ENCODE assay signal across 10 mouse cellular contexts in the genomic region with DNA sequence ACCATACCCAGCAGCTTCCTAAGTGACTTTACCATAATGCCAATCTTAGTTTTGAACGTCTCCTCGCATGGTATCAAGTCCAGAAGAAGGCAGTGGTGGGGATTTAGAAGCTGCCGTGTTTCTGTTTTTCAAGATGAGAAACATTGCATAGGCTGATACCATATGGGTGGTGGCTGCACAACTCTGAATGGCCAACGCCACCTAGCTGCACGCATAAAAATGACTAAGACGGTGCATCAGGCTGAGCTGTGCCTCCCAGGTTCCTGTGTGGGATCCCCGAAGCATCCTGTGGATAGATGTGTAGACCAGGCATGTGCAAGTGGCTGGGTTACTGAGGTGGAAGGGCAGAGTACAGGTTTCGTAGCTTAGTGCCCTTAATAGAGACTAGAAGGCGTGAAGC. TPM values are rescaled to one million over a fixed set of nuclear protein-coding genes. Genes with fewer than 3 reads are reported as not detected.
A peak's percentile ranks its signal among the peaks of the same experiment; 100 is the strongest.
DNase-seq lines count a peak whose midpoint lies in the region; ATAC-seq and TF ChIP-seq lines count a peak whose summit lies in the region.
"Had no signal": no experiment of that assay in that cellular context is flagged by ENCODE, and none has a peak within 500 bp of the region (broad histone marks: within the 10 kb centered on the region; RNA-seq: fewer than 3 reads in every experiment).

No protein-coding gene starts in this region.

- H3K4me2 ChIP-seq in forebrain, postnatal 0 days (ENCODE audit: low read depth) = no peak overlapping the region
- H3K4me2 ChIP-seq in forebrain, embryonic 13.5 days = no peak overlapping the region
- H3K4me2 ChIP-seq in lung, embryonic 16.5 days (ENCODE audit: low read depth, low read length) = no peak overlapping the region
- H3K4me2 ChIP-seq: limb, embryonic 13.5 days had no signal

- H3K4me3 ChIP-seq in forebrain, postnatal 0 days (ENCODE audit: low read depth, low read length) = no peak overlapping the region
- H3K4me3 ChIP-seq in forebrain, embryonic 13.5 days = no peak overlapping the region
- H3K4me3 ChIP-seq in lung, embryonic 16.5 days (ENCODE audit: low read length) = no peak overlapping the region
- H3K4me3 ChIP-seq in bone marrow, adult 2 months (replicated peaks; ENCODE audit: control insufficient read depth, low read depth, low read length) = no peak overlapping the region
- H3K4me3 ChIP-seq: limb, embryonic 13.5 days had no signal

- DNase-seq in forebrain, postnatal 0 days = peak; percentile 41
- DNase-seq in lung, postnatal 25 days (ENCODE audit: low spot score) = no peak
- DNase-seq in kidney, adult 8-10 months = no peak
- no peak for DNase-seq in right cerebral cortex, postnatal 10 days (ENCODE audit: low spot score in 2 of 2)

- H3K4me1 ChIP-seq in forebrain, postnatal 0 days (ENCODE audit: insufficient read depth) = no peaks in the 10 kb centered on the region
- H3K4me1 ChIP-seq in forebrain, embryonic 13.5 days = peaks cover 9% of the 10 kb centered on the region; the same call in 1 of the 2 replicates
- no peaks in the 10 kb centered on the region for H3K4me1 ChIP-seq in lung, embryonic 16.5 days (replicated peaks; ENCODE audit: control insufficient read depth, insufficient read depth, low read length)
- no peaks in the 10 kb centered on the region for H3K4me1 ChIP-seq in bone marrow, adult 2 months (ENCODE audit: control insufficient read depth, insufficient read depth, low read length)
- H3K4me1 ChIP-seq: limb, embryonic 13.5 days had no signal

- ATAC-seq in forebrain, postnatal 0 days = no peak
- no peak for ATAC-seq in forebrain, embryonic 13.5 days
- ATAC-seq in lung, embryonic 16.5 days (ENCODE audit: low read depth) = peak; percentile 52; the same call in 1 of the 2 replicates
- ATAC-seq in megakaryocyte progenitor cell, adult 5-6 weeks (replicated peaks; ENCODE audit: poor library complexity) = peak; percentile 86
- ATAC-seq: Patski had no signal

- no peak overlapping the region for H3K9ac ChIP-seq in forebrain, postnatal 0 days
- H3K9ac ChIP-seq in forebrain, embryonic 13.5 days = no peak overlapping the region
- no peak overlapping the region for H3K9ac ChIP-seq in lung, embryonic 16.5 days (ENCODE audit: low read length)
- H3K9ac ChIP-seq: limb, embryonic 13.5 days had no signal

- H3K36me3 ChIP-seq in forebrain, postnatal 0 days (ENCODE audit: insufficient read depth) = peaks cover 32% of the 10 kb centered on the region
- H3K36me3 ChIP-seq in forebrain, embryonic 13.5 days (ENCODE audit: poor library complexity, severe bottlenecking) = no peaks in the 10 kb centered on the region
- H3K36me3 ChIP-seq in lung, embryonic 16.5 days (ENCODE audit: control insufficient read depth, insufficient read depth, low read length) = no peaks in the 10 kb centered on the region

- TF ChIP-seq POLR2A in bone marrow, adult 2 months (IDR thresholded peaks at IDR 0.05; ENCODE audit: borderline replicate concordance, control insufficient read depth, low read depth, low read length) = no peak

- no peaks in the 10 kb centered on the region for H3K27me3 ChIP-seq in forebrain, postnatal 0 days (ENCODE audit: insufficient read depth, low read length)
- no peaks in the 10 kb centered on the region for H3K27me3 ChIP-seq in forebrain, embryonic 13.5 days
- no peaks in the 10 kb centered on the region for H3K27me3 ChIP-seq in lung, embryonic 16.5 days (ENCODE audit: control insufficient read depth, insufficient read depth, low read depth, low read length)
- H3K27me3 ChIP-seq: limb, embryonic 13.5 days; Patski had no signal

- TF ChIP-seq CTCF in forebrain, postnatal 0 days (IDR thresholded peaks at IDR 0.05; ENCODE audit: low read depth) = peak; percentile 65
- peak; percentile 42; the same call in 1 of the 2 replicates for TF ChIP-seq CTCF in bone marrow, adult 2 months (IDR thresholded peaks at IDR 0.05; ENCODE audit: control insufficient read depth, insufficient read depth, low read length)

- 74% methylated on average over 9 of the region's 9 CpGs for WGBS in forebrain, postnatal 0 days
- WGBS in forebrain, embryonic 13.5 days = 79% methylated on average over 9 of the region's 9 CpGs
- 67% methylated on average over 9 of the region's 9 CpGs for WGBS in lung, embryonic 16.5 days
- 36% methylated on average over 9 of the region's 9 CpGs for WGBS in bone marrow, adult 2 months

- H3K9me3 ChIP-seq in forebrain, postnatal 0 days (ENCODE audit: low read length) = no peaks in the 10 kb centered on the region
- no peaks in the 10 kb centered on the region; the same call in 1 of the 2 replicates for H3K9me3 ChIP-seq in forebrain, embryonic 13.5 days (replicated peaks)
- no peaks in the 10 kb centered on the region for H3K9me3 ChIP-seq in lung, embryonic 16.5 days (ENCODE audit: control insufficient read depth, low read length)

- H3K27ac ChIP-seq in forebrain, postnatal 0 days (ENCODE audit: low read depth, low read length) = no peak overlapping the region
- no peak overlapping the region for H3K27ac ChIP-seq in forebrain, embryonic 13.5 days
- no peak overlapping the region for H3K27ac ChIP-seq in lung, embryonic 16.5 days (ENCODE audit: low read length)
- H3K27ac ChIP-seq in bone marrow, adult 2 months (ENCODE audit: control insufficient read depth, insufficient read depth, low read depth, low read length, poor library complexity) = no peak overlapping the region
- H3K27ac ChIP-seq: limb, embryonic 13.5 days had no signal

RNA-seq across cellular contexts. Expression of a gene that starts 42.0 kb away (rescaled TPM):
- total RNA-seq in forebrain, postnatal 0 days (2014; rRNA removed) = 253 and 303 TPM in 2 replicates
- polyA plus RNA-seq in forebrain, postnatal 0 days (2015; fragmentation: Nextera tagmentation; extraction: Ambion mirVana) = 361 and 392 TPM in 2 replicates
- polyA plus RNA-seq in forebrain, embryonic 13.5 days (2015; fragmentation: Nextera tagmentation; extraction: Ambion mirVana) = 63.4 and 87.2 TPM in 2 replicates
- polyA plus RNA-seq in lung, embryonic 16.5 days (2015; fragmentation: Nextera tagmentation; extraction: Ambion mirVana) = 17.3 and 17.4 TPM in 2 replicates
- 6.6 TPM in 1 of 2 replicates, not detected in the other for polyA plus RNA-seq in bone marrow, adult 2 months (2011; ENCODE audit: insufficient read depth, insufficient read length, low replicate concordance, missing spikeins)
- total RNA-seq in megakaryocyte progenitor cell, adult 5-6 weeks (2015) = 0.81 and 2.6 TPM in 2 replicates
- total RNA-seq in megakaryocyte progenitor cell, adult 5-6 weeks (2017) = 0.21 and 0.64 TPM in 2 replicates

RNA-seq across cellular contexts. Expression of a gene that starts 42.2 kb away (rescaled TPM):
- total RNA-seq in forebrain, postnatal 0 days (2014; rRNA removed) = 9.4 and 12.5 TPM in 2 replicates
- polyA plus RNA-seq in forebrain, postnatal 0 days (2015; fragmentation: Nextera tagmentation; extraction: Ambion mirVana) = 2.0 and 2.6 TPM in 2 replicates
- polyA plus RNA-seq in forebrain, embryonic 13.5 days (2015; fragmentation: Nextera tagmentation; extraction: Ambion mirVana) = 3.1 and 3.4 TPM in 2 replicates
- 4.8 and 5.8 TPM in 2 replicates for polyA plus RNA-seq in lung, embryonic 16.5 days (2015; fragmentation: Nextera tagmentation; extraction: Ambion mirVana)
- polyA plus RNA-seq in bone marrow, adult 2 months (2011; ENCODE audit: insufficient read depth, insufficient read length, low replicate concordance, missing spikeins) = 4.1 and 6.5 TPM in 2 replicates
- total RNA-seq in megakaryocyte progenitor cell, adult 5-6 weeks (2015) = 11.6 and 15.8 TPM in 2 replicates
- total RNA-seq in megakaryocyte progenitor cell, adult 5-6 weeks (2017) = 8.1 and 9.3 TPM in 2 replicates

Comparison
In these comparisons a context has a peak if more than half of its experiments do, and no peak if none do; other contexts are left out.
1. ATAC-seq: peak in lung, embryonic 16.5 days (single experiment) and megakaryocyte progenitor cell, adult 5-6 weeks (single experiment); none in forebrain, postnatal 0 days (single experiment) and forebrain, embryonic 13.5 days (single experiment).